Comparison of ENCODE assay signal across 8 mouse cellular contexts in genomic region chr5:117388877-117389276, GRCm38 (mm10). TPM values are rescaled to one million over a fixed set of nuclear protein-coding genes. Genes with fewer than 3 reads are reported as not detected.
A peak's percentile ranks its signal among the peaks of the same experiment; 100 is the strongest.
DNase-seq lines count a peak whose midpoint lies in the region; ATAC-seq and TF ChIP-seq lines count a peak whose summit lies in the region.

TSS of gene Rfc5 (minus strand) at chr5:117389047.

- no peak for TF ChIP-seq CTCF in C2C12 (IDR thresholded peaks at IDR 0.05; ENCODE audit: control insufficient read depth, insufficient read depth, insufficient read length)
- no peak for TF ChIP-seq CTCF in brain, embryonic 14.5 days (IDR thresholded peaks at IDR 0.05; ENCODE audit: borderline replicate concordance, extremely low read depth, insufficient read depth, insufficient read length)
- TF ChIP-seq CTCF in kidney, postnatal 0 days (IDR thresholded peaks at IDR 0.05; ENCODE audit: low read depth): no peak

- peak within 1 kb of the TSS; percentile 80 for H3K4me3 ChIP-seq in C2C12 (ENCODE audit: insufficient read depth, poor library complexity, severe bottlenecking)
- H3K4me3 ChIP-seq in erythroblast, embryonic 14.5 days (replicated peaks): peak within 1 kb of the TSS; percentile 76
- H3K4me3 ChIP-seq in heart, embryonic 12.5 days: peak within 1 kb of the TSS; percentile 91
- peak within 1 kb of the TSS; percentile 59 for H3K4me3 ChIP-seq in kidney, postnatal 0 days (replicated peaks; ENCODE audit: low read depth, low read length)
- peak within 1 kb of the TSS; percentile 74 for H3K4me3 ChIP-seq in liver, embryonic 11.5 days (ENCODE audit: low read depth, low read length)
- H3K4me3 ChIP-seq in stomach, embryonic 14.5 days (ENCODE audit: low read depth, low read length): peak within 1 kb of the TSS; percentile 77

- peaks cover 26% of the 10 kb centered on the region for H3K4me1 ChIP-seq in erythroblast, embryonic 14.5 days (ENCODE audit: control insufficient read depth)
- H3K4me1 ChIP-seq in heart, embryonic 12.5 days (replicated peaks): peaks cover 17% of the 10 kb centered on the region
- H3K4me1 ChIP-seq in kidney, postnatal 0 days (replicated peaks; ENCODE audit: insufficient read depth, low read length): peaks cover 7% of the 10 kb centered on the region; the same call in 1 of the 2 replicates
- peaks cover 10% of the 10 kb centered on the region; the same call in 1 of the 2 replicates for H3K4me1 ChIP-seq in liver, embryonic 11.5 days (replicated peaks; ENCODE audit: control insufficient read depth, insufficient read depth, low read length)
- peaks cover 8% of the 10 kb centered on the region for H3K4me1 ChIP-seq in stomach, embryonic 14.5 days (ENCODE audit: control insufficient read depth, insufficient read depth, low read length)

- H3K27ac ChIP-seq in heart, embryonic 12.5 days (ENCODE audit: poor library complexity, severe bottlenecking): 0 out of 2 replicates have a peak within 1 kb of the TSS, but pooled peaks have one; percentile 38
- peak within 1 kb of the TSS; percentile 58; the same call in 1 of the 2 replicates for H3K27ac ChIP-seq in kidney, postnatal 0 days
- H3K27ac ChIP-seq in liver, embryonic 11.5 days (ENCODE audit: low read depth, low read length): peak within 1 kb of the TSS; percentile 59
- peak within 1 kb of the TSS; percentile 45; the same call in 1 of the 2 replicates for H3K27ac ChIP-seq in stomach, embryonic 14.5 days (ENCODE audit: low read length)

- peaks cover 13% of the 10 kb centered on the region for H3K79me3 ChIP-seq in C2C12 (ENCODE audit: low read depth)

- peaks cover 16% of the 10 kb centered on the region for H3K9me3 ChIP-seq in erythroblast, embryonic 14.5 days (ENCODE audit: control insufficient read depth, low read length)
- H3K9me3 ChIP-seq in heart, embryonic 12.5 days (replicated peaks): peaks cover 21% of the 10 kb centered on the region
- 0 out of 2 replicates have a peak, but pooled peaks cover 3% of the 10 kb centered on the region for H3K9me3 ChIP-seq in kidney, postnatal 0 days (replicated peaks; ENCODE audit: low read length)
- H3K9me3 ChIP-seq in liver, embryonic 11.5 days (ENCODE audit: control insufficient read depth, low read length): peaks cover 9% of the 10 kb centered on the region
- H3K9me3 ChIP-seq in stomach, embryonic 14.5 days (ENCODE audit: control insufficient read depth, low read depth, low read length): no peaks in the 10 kb centered on the region; the same call in 1 of the 2 replicates

- peak within 1 kb of the TSS; percentile 98 for H3K9ac ChIP-seq in heart, embryonic 12.5 days
- peak within 1 kb of the TSS; percentile 84 for H3K9ac ChIP-seq in kidney, postnatal 0 days (ENCODE audit: low read depth, low read length)
- peak within 1 kb of the TSS; percentile 87 for H3K9ac ChIP-seq in liver, embryonic 11.5 days (ENCODE audit: low read depth, low read length)
- H3K9ac ChIP-seq in stomach, embryonic 14.5 days (replicated peaks; ENCODE audit: low read depth, low read length): peak within 1 kb of the TSS; percentile 76

- 2% methylated on average over 43 of the region's 44 CpGs for WGBS in heart, embryonic 12.5 days
- WGBS in kidney, postnatal 0 days: under 1% methylated on average over 44 of the region's 44 CpGs
- WGBS in liver, embryonic 11.5 days: under 1% methylated on average over 43 of the region's 44 CpGs
- under 1% methylated on average over 44 of the region's 44 CpGs for WGBS in stomach, embryonic 14.5 days

- TF ChIP-seq POLR2A in brain, embryonic 14.5 days (IDR thresholded peaks at IDR 0.05; ENCODE audit: borderline replicate concordance, extremely low read depth, insufficient read depth, insufficient read length, poor library complexity, severe bottlenecking): peak; percentile 82

- peak; percentile 98 for DNase-seq in brain, embryonic 14.5 days (ENCODE audit: low read depth)
- peak; percentile 98 for DNase-seq in kidney, postnatal 0 days (ENCODE audit: low spot score)
- peak; percentile 95 for DNase-seq in liver, embryonic 11.5 days (ENCODE audit: low spot score)
- peak; percentile 94 for DNase-seq in naive thymus-derived CD4-positive, alpha-beta T cell, adult 2 months (ENCODE audit: low read depth)

- H3K36me3 ChIP-seq in C2C12 (ENCODE audit: control insufficient read depth, insufficient read depth): peaks cover 32% of the 10 kb centered on the region
- H3K36me3 ChIP-seq in erythroblast, embryonic 14.5 days (ENCODE audit: control insufficient read depth): peaks cover 40% of the 10 kb centered on the region
- peaks cover 22% of the 10 kb centered on the region for H3K36me3 ChIP-seq in heart, embryonic 12.5 days
- peaks cover 16% of the 10 kb centered on the region; the same call in 1 of the 2 replicates for H3K36me3 ChIP-seq in kidney, postnatal 0 days (ENCODE audit: insufficient read depth, low read length)
- H3K36me3 ChIP-seq in liver, embryonic 11.5 days (ENCODE audit: control insufficient read depth, insufficient read depth, low read length): peaks cover 10% of the 10 kb centered on the region; the same call in 1 of the 2 replicates
- peaks cover 23% of the 10 kb centered on the region for H3K36me3 ChIP-seq in stomach, embryonic 14.5 days (ENCODE audit: control insufficient read depth, insufficient read depth, low read length)

- peak within 1 kb of the TSS; percentile 71 for H3ac ChIP-seq in C2C12 (ENCODE audit: control insufficient read depth, insufficient read length, low read depth)

- no peaks in the 10 kb centered on the region for H3K27me3 ChIP-seq in C2C12 (ENCODE audit: control insufficient read depth, insufficient read depth, insufficient read length)
- no peaks in the 10 kb centered on the region for H3K27me3 ChIP-seq in erythroblast, embryonic 14.5 days (ENCODE audit: control insufficient read depth)
- H3K27me3 ChIP-seq in heart, embryonic 12.5 days (replicated peaks): no peaks in the 10 kb centered on the region
- no peaks in the 10 kb centered on the region for H3K27me3 ChIP-seq in kidney, postnatal 0 days (ENCODE audit: insufficient read depth, low read length)
- H3K27me3 ChIP-seq in liver, embryonic 11.5 days (replicated peaks; ENCODE audit: control insufficient read depth, insufficient read depth, low read length): no peaks in the 10 kb centered on the region
- no peaks in the 10 kb centered on the region for H3K27me3 ChIP-seq in stomach, embryonic 14.5 days (ENCODE audit: control insufficient read depth, insufficient read depth, low read length)

- H3K4me2 ChIP-seq in heart, embryonic 12.5 days: peak within 1 kb of the TSS; percentile 89
- peak within 1 kb of the TSS; percentile 69 for H3K4me2 ChIP-seq in kidney, postnatal 0 days (ENCODE audit: low read length)
- H3K4me2 ChIP-seq in liver, embryonic 11.5 days: peak within 1 kb of the TSS; percentile 63
- peak within 1 kb of the TSS; percentile 69 for H3K4me2 ChIP-seq in stomach, embryonic 14.5 days (replicated peaks; ENCODE audit: low read depth, low read length)

- peaks cover 25% of the 10 kb centered on the region for H3K79me2 ChIP-seq in C2C12 (ENCODE audit: control insufficient read depth, insufficient read depth)

- ATAC-seq in heart, embryonic 12.5 days (ENCODE audit: insufficient number of reproducible peaks, low FRiP score): peak; percentile 96
- ATAC-seq in kidney, postnatal 0 days (replicated peaks; ENCODE audit: low FRiP score, low read depth): peak; percentile 97
- peak; percentile 94 for ATAC-seq in liver, embryonic 11.5 days (replicated peaks; ENCODE audit: low FRiP score)
- ATAC-seq in stomach, embryonic 14.5 days (ENCODE audit: insufficient number of reproducible peaks, insufficient read depth, low FRiP score, low read depth): peak; percentile 96

TF ChIP-seq in C2C12, 6 proteins besides CTCF, POLR2A, EP300 and RAD21:
- peak; percentile 89 for TF ChIP-seq MAX (IDR thresholded peaks at IDR 0.05)
- TF ChIP-seq MYOD1 (IDR thresholded peaks at IDR 0.05; ENCODE audit: control insufficient read depth, insufficient read length, low read depth): no peak
TF ChIP-seq in C2C12: peak in this region for 1.

RNA-seq across cellular contexts. Expression of gene Rfc5, which starts in this region (rescaled TPM):
- polyA plus RNA-seq in C2C12 (2012; fragmentation: generic; extraction: Trizol): 54.8 TPM
- 20.6 and 42.0 TPM in 2 replicates for polyA plus RNA-seq in brain, embryonic 14.5 days (2012; rRNA removed)
- 5.0 and 5.2 TPM in 2 replicates for polyA plus RNA-seq in erythroblast, embryonic 14.5 days (2012)
- polyA plus RNA-seq in heart, embryonic 12.5 days (2016; fragmentation: Nextera tagmentation; extraction: Ambion mirVana): 61.2 and 63.0 TPM in 2 replicates
- polyA plus RNA-seq in kidney, postnatal 0 days (2015; fragmentation: Nextera tagmentation; extraction: Ambion mirVana): 54.7 and 60.2 TPM in 2 replicates
- polyA plus RNA-seq in liver, embryonic 11.5 days (2014; fragmentation: Nextera tagmentation; extraction: Ambion mirVana): 121 and 131 TPM in 2 replicates
- 91.7 and 102 TPM in 2 replicates for polyA plus RNA-seq in stomach, embryonic 14.5 days (2014; fragmentation: Nextera tagmentation; extraction: Ambion mirVana)

Comparison
In these comparisons a context has a peak if more than half of its experiments do, and no peak if none do; other contexts are left out.
1. Peak in every context shown above with its lines: DNase-seq, ATAC-seq, H3K4me3 ChIP-seq and H3K27ac ChIP-seq.